Mouse (Mus musculus) heart, postnatal 0 days (tissue): ENCODE results near the gene Ubash3a.

Experiments
- CTCF ChIP-seq: IDR thresholded peaks from 2 replicates; pipeline ENCODE4 v1.5.1; 2016; ENCODE audit warnings: antibody characterized with exemption, control low read depth, low read depth
- EP300 ChIP-seq: IDR thresholded peaks from 2 replicates; pipeline ENCODE4 v1.6.1; 2016; ENCODE audit warnings: antibody characterized with exemption, low read depth

GRCm38 (mm10) chr17:31191825-31192224 is 15.8 kb upstream of the Ubash3a start:
- no peak for TF ChIP-seq CTCF
- TF ChIP-seq EP300 = no peak
